Mouse (Mus musculus): Measurements from ENCODE around the gene Gm20388. TPM values are rescaled to one million over a fixed set of nuclear protein-coding genes. Genes with fewer than 3 reads are reported as not detected.

Gm20388 gene
- polyA plus RNA-seq, 2 experiments, result 4.1 to 9.5 TPM

GRCm38 (mm10) chr8:121115948-121116347 is 1205.3 kb downstream of the Gm20388 start, which contains the start of gene Foxc2:
Foxc2 (plus strand) TSS chr8:121116171.

GRCm38 (mm10) chr8:121127756-121128375 is 1217.2 kb downstream of the Gm20388 start, which contains the start of gene Foxl1:
Foxl1 (plus strand) TSS chr8:121127940.

GRCm38 (mm10) chr8:121544276-121544785 is 1633.7 kb downstream of the Gm20388 start, which contains the start of gene 1700018B08Rik:
1700018B08Rik (minus strand) TSS chr8:121544320.

GRCm38 (mm10) chr8:121578676-121579451 is 1668.2 kb downstream of the Gm20388 start, which contains the start of gene Fbxo31:
Fbxo31 (minus strand) TSS chr8:121578806.

GRCm38 (mm10) chr8:121590203-121591177 is 1679.8 kb downstream of the Gm20388 start, which contains the start of gene Map1lc3b:
Map1lc3b (plus strand) TSS chr8:121590361.

GRCm38 (mm10) chr8:121652774-121653323 is 1742.2 kb downstream of the Gm20388 start, which contains the start of gene Zcchc14:
Zcchc14 (minus strand) TSS chr8:121652901.

GRCm38 (mm10) chr8:121729323-121729722 is 1818.7 kb downstream of the Gm20388 start, which contains the start of gene Jph3:
Jph3 (plus strand) TSS chr8:121729623.

GRCm38 (mm10) chr8:121829048-121829776 is 1918.6 kb downstream of the Gm20388 start, which contains the start of gene Klhdc4:
Klhdc4 (minus strand) TSS chr8:121829569.

GRCm38 (mm10) chr8:121907587-121908248 is 1997.1 kb downstream of the Gm20388 start, which contains the start of gene Slc7a5:
Slc7a5 (minus strand) TSS chr8:121907694.

GRCm38 (mm10) chr8:121944831-121945230 is 2034.2 kb downstream of the Gm20388 start, which contains the start of gene Car5a:
Car5a (minus strand) TSS chr8:121944904.

GRCm38 (mm10) chr8:121949222-121949800 is 2038.7 kb downstream of the Gm20388 start, which contains the start of gene Banp:
Banp (plus strand) TSS chr8:121949750.

GRCm38 (mm10) chr8:122282035-122282358 is 2371.4 kb downstream of the Gm20388 start, which contains the start of gene Zfpm1:
Zfpm1 (plus strand) TSS chr8:122282141.

GRCm38 (mm10) chr8:122360696-122361416 is 2450.2 kb downstream of the Gm20388 start, which contains the start of gene Trhr2:
Trhr2 (minus strand) TSS chr8:122360746.

GRCm38 (mm10) chr8:122376365-122377231 is 2466.0 kb downstream of the Gm20388 start, which contains the start of gene Zc3h18:
Zc3h18 (plus strand) TSS chr8:122376609.

GRCm38 (mm10) chr8:122421376-122422070 is 2510.9 kb downstream of the Gm20388 start, which contains the start of gene Il17c:
Il17c (plus strand) TSS chr8:122422020.

GRCm38 (mm10) chr8:122432443-122433268 is 2522.0 kb downstream of the Gm20388 start, which contains the start of gene Cyba:
Cyba (minus strand) TSS chr8:122432930.

